Mouse (Mus musculus) limb, embryonic 15.5 days (tissue): ENCODE data around the gene Pbx2. TPM values are rescaled to one million over a fixed set of nuclear protein-coding genes. Genes with fewer than 3 reads are reported as not detected.

Experiments used
- polyA plus RNA-seq: library from polyadenylated mRNA; unstranded; fragments of >200 nt; fragmentation: Nextera tagmentation; extraction: Ambion mirVana; gene quantifications from 2 replicates; pipeline ENCODE4 v1.2.1, GENCODE M21; 2015

The Pbx2 gene
- polyA plus RNA-seq, 1 experiment from 2014 or later, result 9.8 TPM

Other genes with a start within 250 kb of the Pbx2 start
- 0.20 TPM in 2 replicates for gene Btnl2, start 236.4 kb upstream of the Pbx2 start, polyA plus RNA-seq
- gene Btnl1, start 214.1 kb upstream of the Pbx2 start, polyA plus RNA-seq, result not detected in 2 replicates
- 0.61 TPM in 1 of 2 replicates, not detected in the other for gene BC051142, start 192.4 kb upstream of the Pbx2 start, polyA plus RNA-seq
- not detected in 2 replicates for gene Btnl4, start 113.9 kb upstream of the Pbx2 start, polyA plus RNA-seq
- not detected in 2 replicates for gene Btnl6, start 73.9 kb upstream of the Pbx2 start, polyA plus RNA-seq
- 3.4 and 5.9 TPM in 2 replicates for gene Notch4, start 27.0 kb upstream of the Pbx2 start, polyA plus RNA-seq
- gene Gpsm3, start 1.5 kb upstream of the Pbx2 start, polyA plus RNA-seq, result 7.2 and 10.1 TPM in 2 replicates
- 2.0 and 2.5 TPM in 2 replicates for gene Ager, start 6.6 kb downstream of the Pbx2 start, polyA plus RNA-seq
- gene Rnf5, start 12.4 kb downstream of the Pbx2 start, polyA plus RNA-seq, result 107 and 111 TPM in 2 replicates
- 45.8 and 50.6 TPM in 2 replicates for gene Agpat1, start 13.0 kb downstream of the Pbx2 start, polyA plus RNA-seq
- gene Egfl8, start 24.7 kb downstream of the Pbx2 start, polyA plus RNA-seq, result 8.3 and 13.4 TPM in 2 replicates
- gene Ppt2, start 37.2 kb downstream of the Pbx2 start, polyA plus RNA-seq, result 26.8 and 29.9 TPM in 2 replicates
- 0.46 and 0.60 TPM in 2 replicates for gene Prrt1, start 38.3 kb downstream of the Pbx2 start, polyA plus RNA-seq
- gene Fkbpl, start 53.5 kb downstream of the Pbx2 start, polyA plus RNA-seq, result 15.5 and 17.1 TPM in 2 replicates
- gene Atf6b, start 55.9 kb downstream of the Pbx2 start, polyA plus RNA-seq, result 85.4 and 88.3 TPM in 2 replicates
- 1.9 and 4.2 TPM in 2 replicates for gene Tnxb, start 79.3 kb downstream of the Pbx2 start, polyA plus RNA-seq
- gene C4b, start 152.6 kb downstream of the Pbx2 start, polyA plus RNA-seq, result 1.5 and 3.3 TPM in 2 replicates
- gene Cyp21a1, start 213.3 kb downstream of the Pbx2 start, polyA plus RNA-seq, result 0.12 and 0.25 TPM in 2 replicates
- 26.1 and 29.3 TPM in 2 replicates for gene Stk19, start 245.7 kb downstream of the Pbx2 start, polyA plus RNA-seq
- 62.1 and 65.8 TPM in 2 replicates for gene Dxo, start 245.8 kb downstream of the Pbx2 start, polyA plus RNA-seq